15 mouse cellular contexts compared by ENCODE assay signal in genomic region chr17:52459303-52459996, GRCm38 (mm10).
A peak's percentile ranks its signal among the peaks of the same experiment; 100 is the strongest.
DNase-seq lines count a peak whose midpoint lies in the region; ATAC-seq lines count a peak whose summit lies in the region.
"Had no signal": no experiment of that assay in that cellular context is flagged by ENCODE, and none has a peak within 500 bp of the region (broad histone marks: within the 10 kb centered on the region; RNA-seq: fewer than 3 reads in every experiment).

No protein-coding gene starts in this region.

- peak overlapping the region; percentile 51; the same call in 1 of the 2 replicates for H3K27ac ChIP-seq in forebrain, embryonic 15.5 days (replicated peaks)
- H3K27ac ChIP-seq in hindbrain, embryonic 15.5 days (replicated peaks) = no peak overlapping the region
- peak overlapping the region; percentile 29; the same call in 1 of the 2 replicates for H3K27ac ChIP-seq in neural tube, embryonic 13.5 days (replicated peaks)
- H3K27ac ChIP-seq: heart, adult 2 months; liver, embryonic 14.5 days had no signal

- no peaks in the 10 kb centered on the region for H3K27me3 ChIP-seq in forebrain, embryonic 15.5 days
- no peaks in the 10 kb centered on the region for H3K27me3 ChIP-seq in hindbrain, embryonic 15.5 days
- no peaks in the 10 kb centered on the region for H3K27me3 ChIP-seq in neural tube, embryonic 13.5 days

- peak; percentile 77 for ATAC-seq in frontal cortex, adult (ENCODE audit: low TSS enrichment)
- ATAC-seq in forebrain, embryonic 15.5 days (replicated peaks) = no peak; the same call in 1 of the 2 replicates
- no peak for ATAC-seq in hindbrain, embryonic 15.5 days (ENCODE audit: low FRiP score, low read depth)
- ATAC-seq in neural tube, embryonic 13.5 days (ENCODE audit: low read depth) = peak; percentile 62
- no peak for ATAC-seq in granulocyte monocyte progenitor cell, adult 5-6 weeks (replicated peaks; ENCODE audit: poor library complexity, severe bottlenecking)
- ATAC-seq: intestine, embryonic 16.5 days had no signal

- H3K4me1 ChIP-seq in forebrain, embryonic 15.5 days = peaks cover 20% of the 10 kb centered on the region
- H3K4me1 ChIP-seq in hindbrain, embryonic 15.5 days (replicated peaks) = peaks cover 13% of the 10 kb centered on the region; the same call in 1 of the 2 replicates
- H3K4me1 ChIP-seq in neural tube, embryonic 13.5 days (replicated peaks) = peaks cover 19% of the 10 kb centered on the region

- 0 out of 2 replicates have a peak overlapping the region, but pooled peaks have one; percentile 19 for H3K4me2 ChIP-seq in forebrain, embryonic 15.5 days (replicated peaks)
- peak overlapping the region; percentile 40 for H3K4me2 ChIP-seq in hindbrain, embryonic 15.5 days
- H3K4me2 ChIP-seq in neural tube, embryonic 13.5 days = peak overlapping the region; percentile 35

- no peaks in the 10 kb centered on the region for H3K9me3 ChIP-seq in forebrain, embryonic 15.5 days
- H3K9me3 ChIP-seq in hindbrain, embryonic 15.5 days = no peaks in the 10 kb centered on the region
- no peaks in the 10 kb centered on the region for H3K9me3 ChIP-seq in neural tube, embryonic 13.5 days

- WGBS in forebrain, embryonic 15.5 days = 30% methylated on average over 10 of the region's 10 CpGs
- 28% methylated on average over 10 of the region's 10 CpGs for WGBS in hindbrain, embryonic 15.5 days
- 42% methylated on average over 10 of the region's 10 CpGs for WGBS in neural tube, embryonic 13.5 days

- H3K9ac ChIP-seq in forebrain, embryonic 15.5 days (replicated peaks) = 0 out of 2 replicates have a peak overlapping the region, but pooled peaks have one; percentile 19
- no peak overlapping the region for H3K9ac ChIP-seq in hindbrain, embryonic 15.5 days
- H3K9ac ChIP-seq in neural tube, embryonic 13.5 days = no peak overlapping the region
- H3K9ac ChIP-seq: liver, embryonic 14.5 days had no signal

- no peaks in the 10 kb centered on the region for H3K36me3 ChIP-seq in forebrain, embryonic 15.5 days
- no peaks in the 10 kb centered on the region for H3K36me3 ChIP-seq in hindbrain, embryonic 15.5 days
- H3K36me3 ChIP-seq in neural tube, embryonic 13.5 days = no peaks in the 10 kb centered on the region

- no peak overlapping the region for H3K4me3 ChIP-seq in forebrain, embryonic 15.5 days
- no peak overlapping the region for H3K4me3 ChIP-seq in hindbrain, embryonic 15.5 days
- no peak overlapping the region for H3K4me3 ChIP-seq in neural tube, embryonic 13.5 days
- H3K4me3 ChIP-seq: heart, adult 2 months had no signal

- no peak for DNase-seq in frontal cortex, postnatal 14 days (ENCODE audit: low spot score in 2 of 2)
- no peak for DNase-seq in spleen, postnatal 4 days (ENCODE audit: low spot score in 2 of 2)
- DNase-seq: adrenal gland, postnatal 10 days; heart, adult 2 months; heart, postnatal 10 days; kidney, postnatal 10 days; lung, postnatal 10 days; thymus, postnatal 14 days had no signal

Comparison
In these comparisons a context has a peak if more than half of its experiments do, and no peak if none do; other contexts are left out.
1. ATAC-seq: peak in frontal cortex, adult (single experiment) and neural tube, embryonic 13.5 days (single experiment); none in forebrain, embryonic 15.5 days (single experiment), hindbrain, embryonic 15.5 days (single experiment) and granulocyte monocyte progenitor cell, adult 5-6 weeks (single experiment).
2. Peak in every context shown above with its lines, with median percentiles within 50 percentile points of each other: H3K4me2 ChIP-seq.